Mouse (Mus musculus) liver, embryonic 11.5 days (tissue): Measurements from ENCODE around the gene Slc44a2. TPM values are rescaled to one million over a fixed set of nuclear protein-coding genes. Genes with fewer than 3 reads are reported as not detected.

Source experiments
- ATAC-seq: fragments of 200-750 bp; cut with Nextera tagmentation; replicated peaks from 2 replicates; pipeline ENCODE4 v1.8.0; 2017; ENCODE audit warnings: moderate number of reproducible peaks, mild to moderate bottlenecking, moderate TSS enrichment, moderate library complexity; ENCODE audit not compliant: low FRiP score
- DNase-seq: peaks from one replicate; pipeline ENCODE4 v3.0.0-alpha.2; 2017; ENCODE audit warnings: low spot score
- H3K27ac ChIP-seq: fragments of 300-500 bp; sonication (generic); 2 replicates; pipeline ENCODE4 v1.5.1; 2014; ENCODE audit warnings: mild to moderate bottlenecking, low read depth, low read length, control low read depth
- H3K27me3 ChIP-seq: fragments of 300-500 bp; sonication (generic); replicated peaks from 2 replicates; pipeline ENCODE4 v1.6.1; 2014; ENCODE audit warnings: low read length, mixed read lengths; ENCODE audit not compliant: control insufficient read depth, insufficient read depth
- H3K36me3 ChIP-seq: fragments of 300-500 bp; sonication (generic); 2 replicates; pipeline ENCODE4 v1.6.1; 2014; ENCODE audit warnings: mild to moderate bottlenecking, low read length, moderate library complexity, mixed read lengths; ENCODE audit not compliant: control insufficient read depth, insufficient read depth
- H3K4me1 ChIP-seq: fragments of 300-500 bp; sonication (generic); replicated peaks from 2 replicates; pipeline ENCODE4 v1.6.1; 2014; ENCODE audit warnings: low read length, mixed read lengths; ENCODE audit not compliant: control insufficient read depth, insufficient read depth
- H3K4me2 ChIP-seq: fragments of 300-500 bp; sonication (generic); 2 replicates; pipeline ENCODE4 v1.6.1; 2014; ENCODE audit warnings: mild to moderate bottlenecking, control low read depth, moderate library complexity
- H3K4me3 ChIP-seq: fragments of 300-500 bp; sonication (generic); 2 replicates; pipeline ENCODE4 v1.5.1; 2014; ENCODE audit warnings: low read depth, low read length, control low read depth
- H3K9ac ChIP-seq: fragments of 300-500 bp; sonication (generic); 2 replicates; pipeline ENCODE4 v1.6.1; 2014; ENCODE audit warnings: low read depth, low read length, control low read depth
- H3K9me3 ChIP-seq: fragments of 300-500 bp; sonication (generic); 2 replicates; pipeline ENCODE4 v1.6.1; 2016; ENCODE audit warnings: low read length, inconsistent platforms, mixed read lengths; ENCODE audit not compliant: control insufficient read depth
- WGBS: fragments of 180-500 bp; shearing (Covaris S2); extraction: QIAGEN DNeasy Blood & Tissue Kit; methylation state at CpG from one replicate; pipeline ENCODE4 v1.1.7; 2014; 5-methylcytosine and 5-hydroxymethylcytosine counted together
- polyA plus RNA-seq: library from polyadenylated mRNA; unstranded; fragments of >200 nt; fragmentation: Nextera tagmentation; extraction: Ambion mirVana; gene quantifications from 2 replicates; pipeline ENCODE4 v1.2.1, GENCODE M21; 2014

The Slc44a2 gene
- polyA plus RNA-seq, 1 experiment from 2014 or later, result 57.2 TPM

- WGBS, result 5% methylated on average over 11 of the region's 11 CpGs
- H3K27me3 ChIP-seq, result peaks cover 15% of the 10 kb centered on the region
- H3K9me3 ChIP-seq, result no peaks in the 10 kb centered on the region
- H3K4me1 ChIP-seq, result peaks cover 16% of the 10 kb centered on the region
- no peak overlapping the region for H3K9ac ChIP-seq
- no peak overlapping the region for H3K4me3 ChIP-seq
- peak; percentile 94 for ATAC-seq
- no peak overlapping the region for H3K27ac ChIP-seq
- peak; percentile 91 for DNase-seq
- H3K36me3 ChIP-seq, result no peaks in the 10 kb centered on the region
- H3K4me2 ChIP-seq, result 0 out of 2 replicates have a peak overlapping the region, but pooled peaks have one; percentile 10
These were observed 7.1 kb upstream of the Slc44a2 start for GRCm38 (mm10) chr9:21313394-21313793.

GRCm38 (mm10) chr9:21314367-21315140, 5.9 kb upstream of the Slc44a2 start:
- no peak for DNase-seq
- ATAC-seq, result peak; percentile 84
- Histone ChIP-seq H3K27ac (peak overlapping the region; percentile 71), H3K4me3 (0 out of 2 replicates have a peak overlapping the region, but pooled peaks have one; percentile 5), H3K4me1 (peaks cover 19% of the 10 kb centered on the region), H3K9ac (no peak overlapping the region), H3K4me2 (peak overlapping the region; percentile 40), H3K36me3 (no peaks in the 10 kb centered on the region), H3K27me3 (peaks cover 15% of the 10 kb centered on the region), H3K9me3 (no peaks in the 10 kb centered on the region)
- 64% methylated on average over 9 of the region's 9 CpGs for WGBS

GRCm38 (mm10) chr9:21315421-21315820, 5.1 kb upstream of the Slc44a2 start:
- DNase-seq (no peak), ATAC-seq (no peak)
- H3K9me3 ChIP-seq, result no peaks in the 10 kb centered on the region
- no peaks in the 10 kb centered on the region for H3K36me3 ChIP-seq
- peaks cover 22% of the 10 kb centered on the region for H3K4me1 ChIP-seq
- no peak overlapping the region for H3K9ac ChIP-seq
- no peak overlapping the region for H3K4me2 ChIP-seq
- 50% methylated on average over 5 of the region's 5 CpGs for WGBS
- H3K27ac ChIP-seq, result no peak overlapping the region
- no peak overlapping the region for H3K4me3 ChIP-seq
- peaks cover 15% of the 10 kb centered on the region for H3K27me3 ChIP-seq

- Histone ChIP-seq H3K4me2 (no peak overlapping the region), H3K27ac (no peak overlapping the region), H3K9ac (no peak overlapping the region), H3K4me1 (peaks cover 28% of the 10 kb centered on the region), H3K9me3 (no peaks in the 10 kb centered on the region), H3K4me3 (no peak overlapping the region), H3K27me3 (peaks cover 11% of the 10 kb centered on the region), H3K36me3 (no peaks in the 10 kb centered on the region)
- no peak for ATAC-seq
- WGBS, result 70% methylated on average over 7 of the region's 7 CpGs
- no peak for DNase-seq
These were observed 3.8 kb upstream of the Slc44a2 start for GRCm38 (mm10) chr9:21316696-21317095.

GRCm38 (mm10) chr9:21318792-21319191, 1.7 kb upstream of the Slc44a2 start:
- WGBS, result 73% methylated on average over 6 of the region's 6 CpGs
- Histone ChIP-seq H3K27me3 (no peaks in the 10 kb centered on the region), H3K4me1 (peaks cover 46% of the 10 kb centered on the region), H3K36me3 (no peaks in the 10 kb centered on the region), H3K9me3 (no peaks in the 10 kb centered on the region), H3K4me3 (no peak overlapping the region), H3K9ac (no peak overlapping the region), H3K4me2 (no peak overlapping the region), H3K27ac (no peak overlapping the region)
- no peak for ATAC-seq
- DNase-seq, result no peak

GRCm38 (mm10) chr9:21319503-21319902, 995 bp upstream of the Slc44a2 start:
- DNase-seq (no peak), ATAC-seq (no peak)
- H3K9ac ChIP-seq, result no peak overlapping the region
- H3K4me2 ChIP-seq, result no peak overlapping the region
- no peaks in the 10 kb centered on the region for H3K27me3 ChIP-seq
- 94% methylated on average over 4 of the region's 4 CpGs for WGBS
- H3K4me1 ChIP-seq, result peaks cover 39% of the 10 kb centered on the region
- H3K9me3 ChIP-seq, result no peaks in the 10 kb centered on the region
- no peak overlapping the region for H3K4me3 ChIP-seq
- no peaks in the 10 kb centered on the region for H3K36me3 ChIP-seq
- H3K27ac ChIP-seq, result no peak overlapping the region

- 34% methylated on average over 4 of the region's 4 CpGs for WGBS
- Histone ChIP-seq H3K9ac (peak overlapping the region; percentile 82), H3K4me1 (peaks cover 33% of the 10 kb centered on the region), H3K27me3 (no peaks in the 10 kb centered on the region), H3K9me3 (no peaks in the 10 kb centered on the region), H3K36me3 (no peaks in the 10 kb centered on the region), H3K27ac (peak overlapping the region; percentile 79; the same call in 1 of the 2 replicates), H3K4me2 (peak overlapping the region; percentile 99), H3K4me3 (peak overlapping the region; percentile 83)
- ATAC-seq (peak; percentile 27; the same call in 1 of the 2 replicates), DNase-seq (no peak)
These were observed 249 bp upstream of the Slc44a2 start for GRCm38 (mm10) chr9:21320280-21320618.

GRCm38 (mm10) chr9:21321513-21321835, 976 bp downstream of the Slc44a2 start:
- Histone ChIP-seq H3K4me3 (peak overlapping the region; percentile 83), H3K9me3 (no peaks in the 10 kb centered on the region)
- no peak for DNase-seq

More at GRCm38 (mm10) chr9:21321513-21321835, 976 bp downstream of the Slc44a2 start:
- peak overlapping the region; percentile 99 for H3K4me2 ChIP-seq
- peak; percentile 72 for ATAC-seq
- H3K4me1 ChIP-seq, result peaks cover 30% of the 10 kb centered on the region
- no peaks in the 10 kb centered on the region for H3K36me3 ChIP-seq
- H3K9ac ChIP-seq, result peak overlapping the region; percentile 82
- peak overlapping the region; percentile 79 for H3K27ac ChIP-seq
- WGBS, result 4% methylated on average over 6 of the region's 6 CpGs
- no peaks in the 10 kb centered on the region for H3K27me3 ChIP-seq
